Mouse (Mus musculus) brain, embryonic 14.5 days (tissue): ENCODE results near the gene Gm13694.
"Not testable (repeated sequence)": the region's sequence is repeated elsewhere in the genome, so short reads cannot be mapped to it uniquely, and the experiment has no call there.

Experiments used
- CTCF ChIP-seq: fragments of 200-500 bp; IDR thresholded peaks from 2 replicates; pipeline ENCODE4 v1.5.1; 2012; ENCODE audit warnings: inconsistent platforms, mild to moderate bottlenecking, moderate library complexity, borderline replicate concordance; ENCODE audit not compliant: insufficient read depth, insufficient read length; ENCODE audit errors: extremely low read depth
- POLR2A ChIP-seq: fragments of 200-500 bp; IDR thresholded peaks from 2 replicates; pipeline ENCODE4 v1.6.1; 2012; ENCODE audit warnings: mild to moderate bottlenecking, inconsistent platforms, borderline replicate concordance; ENCODE audit not compliant: poor library complexity, insufficient read depth, insufficient read length, severe bottlenecking; ENCODE audit errors: extremely low read depth

- TF ChIP-seq POLR2A, CTCF: not testable (repeated sequence)
Measured at GRCm38 (mm10) chr2:83972823-83973222, 5.9 kb upstream of the Gm13694 start, which contains the start of gene Gm13696.
